Mouse (Mus musculus) urinary bladder, adult 2 months (tissue): ENCODE measurements around the gene Pgpep1. TPM values are rescaled to one million over a fixed set of nuclear protein-coding genes. Genes with fewer than 3 reads are reported as not detected.

Experiments used
- DNase-seq: peaks from one replicate; pipeline ENCODE4 v3.0.0; 2022; ENCODE audit warnings: low spot score
- polyA plus RNA-seq: library from polyadenylated mRNA; depleted of rRNA; stranded (reverse); fragments of >200 nt; gene quantifications from 2 replicates; pipeline ENCODE4 v1.2.3, GENCODE M21; 2012; rRNA removed

Pgpep1 gene
- 19.2 and 20.6 TPM in 2 replicates for polyA plus RNA-seq

GRCm38 (mm10) chr8:70660273-70660725, at the start of gene Pgpep1:
Gene Pgpep1, minus strand, starts transcription at chr8:70660388.
- DNase-seq = no peak

- DNase-seq = no peak
Measured at GRCm38 (mm10) chr8:70709794-70710193, 49.6 kb upstream of the Pgpep1 start.

- no peak for DNase-seq
Measured at GRCm38 (mm10) chr8:70708281-70708680, 48.1 kb upstream of the Pgpep1 start.

GRCm38 (mm10) chr8:70703287-70703686, 43.1 kb upstream of the Pgpep1 start, which contains the start of gene Iqcn:
Gene Iqcn, plus strand, starts transcription at chr8:70703457.
- DNase-seq = no peak

- no peak for DNase-seq
Measured at GRCm38 (mm10) chr8:70702842-70703182, 42.6 kb upstream of the Pgpep1 start.

- no peak for DNase-seq
Measured at GRCm38 (mm10) chr8:70701982-70702841, 42.0 kb upstream of the Pgpep1 start.

- no peak for DNase-seq
Measured at GRCm38 (mm10) chr8:70701048-70701981, 41.1 kb upstream of the Pgpep1 start.

- DNase-seq = peak; percentile 76
Measured at GRCm38 (mm10) chr8:70700555-70700922, 40.4 kb upstream of the Pgpep1 start.

- DNase-seq = peak; percentile 84
Measured at GRCm38 (mm10) chr8:70699834-70700554, 39.8 kb upstream of the Pgpep1 start.

GRCm38 (mm10) chr8:70699116-70699833, 39.1 kb upstream of the Pgpep1 start:
- peak; percentile 75 for DNase-seq

- peak; percentile 100 for DNase-seq
Measured at GRCm38 (mm10) chr8:70698310-70699109, 38.3 kb upstream of the Pgpep1 start, which contains the start of gene Jund. Gene Jund, plus strand, starts transcription at chr8:70698949.

- DNase-seq = no peak
Measured at GRCm38 (mm10) chr8:70697366-70698250, 37.4 kb upstream of the Pgpep1 start.

- DNase-seq = no peak
Measured at GRCm38 (mm10) chr8:70696946-70697345, 36.8 kb upstream of the Pgpep1 start.

GRCm38 (mm10) chr8:70696019-70696885, 36.1 kb upstream of the Pgpep1 start:
- DNase-seq = peak; percentile 53

GRCm38 (mm10) chr8:70695318-70696018, 35.3 kb upstream of the Pgpep1 start:
- DNase-seq = peak; percentile 60

GRCm38 (mm10) chr8:70693636-70694035, 33.4 kb upstream of the Pgpep1 start:
- DNase-seq = no peak

- DNase-seq = no peak
Measured at GRCm38 (mm10) chr8:70691727-70692231, 31.6 kb upstream of the Pgpep1 start.
